Mouse (Mus musculus) heart, adult 10 weeks (tissue): ENCODE data around the gene Gm10720. TPM values are rescaled to one million over a fixed set of nuclear protein-coding genes. Genes with fewer than 3 reads are reported as not detected.

Experiments used
- polyA plus RNA-seq: library from polyadenylated mRNA; stranded (reverse); fragments of 350-450 nt; fragmentation: Illumina TruSeq; extraction: RNeasy Lipid Tissue Mini Kit (QIAGEN cat#74804); gene quantifications from one replicate; pipeline ENCODE4 v1.2.3, GENCODE M21; 2014; ENCODE audit warnings: low read depth, low replicate concordance

The Gm10720 gene
- not detected for polyA plus RNA-seq

GRCm38 (mm10) chr9:3015354-3015753 is at the start of gene Gm10720:
Gene Gm10720, plus strand, starts transcription at chr9:3015654.

GRCm38 (mm10) chr9:3000445-3000972 is 14.9 kb upstream of the Gm10720 start, which contains the start of gene Gm10722:
Gene Gm10722, plus strand, starts transcription at chr9:3000922.

GRCm38 (mm10) chr9:3002794-3003396 is 12.6 kb upstream of the Gm10720 start, which contains the start of gene Gm11168:
Gene Gm11168, plus strand, starts transcription at chr9:3003346.

GRCm38 (mm10) chr9:3012733-3013279 is 2.6 kb upstream of the Gm10720 start, which contains the start of gene Gm10721:
Gene Gm10721, plus strand, starts transcription at chr9:3013140.

GRCm38 (mm10) chr9:3017108-3017507 is 1.7 kb downstream of the Gm10720 start, which contains the start of gene Gm10719:
Gene Gm10719, plus strand, starts transcription at chr9:3017408.

GRCm38 (mm10) chr9:3023312-3023984 is 8.0 kb downstream of the Gm10720 start, which contains the start of gene Gm10718:
Gene Gm10718, plus strand, starts transcription at chr9:3023547.

GRCm38 (mm10) chr9:3024912-3025467 is 9.5 kb downstream of the Gm10720 start, which contains the start of gene Gm10717:
Gene Gm10717, plus strand, starts transcription at chr9:3025417.

GRCm38 (mm10) chr9:3034299-3034698 is 18.8 kb downstream of the Gm10720 start, which contains the start of gene Gm17535:
Gene Gm17535, plus strand, starts transcription at chr9:3034599.

GRCm38 (mm10) chr9:3036577-3036976 is 21.1 kb downstream of the Gm10720 start, which contains the start of gene Gm10715:
Gene Gm10715, plus strand, starts transcription at chr9:3036877.

Other genes starting within 250 kb of the Gm10720 start
- gene Gm10722, start 14.7 kb upstream of the Gm10720 start, polyA plus RNA-seq = not detected
- not detected for gene Gm11168, start 12.3 kb upstream of the Gm10720 start, polyA plus RNA-seq
- not detected for gene Gm10721, start 2.5 kb upstream of the Gm10720 start, polyA plus RNA-seq
- gene Gm10719, start 1.8 kb downstream of the Gm10720 start, polyA plus RNA-seq = not detected
- gene Gm10718, start 7.9 kb downstream of the Gm10720 start, polyA plus RNA-seq = not detected
- gene Gm10717, start 9.8 kb downstream of the Gm10720 start, polyA plus RNA-seq = not detected
- not detected for gene Gm17535, start 18.9 kb downstream of the Gm10720 start, polyA plus RNA-seq
- gene Gm10715, start 21.2 kb downstream of the Gm10720 start, polyA plus RNA-seq = not detected